10 mouse cellular contexts compared by ENCODE assay signal in the genomic region with DNA sequence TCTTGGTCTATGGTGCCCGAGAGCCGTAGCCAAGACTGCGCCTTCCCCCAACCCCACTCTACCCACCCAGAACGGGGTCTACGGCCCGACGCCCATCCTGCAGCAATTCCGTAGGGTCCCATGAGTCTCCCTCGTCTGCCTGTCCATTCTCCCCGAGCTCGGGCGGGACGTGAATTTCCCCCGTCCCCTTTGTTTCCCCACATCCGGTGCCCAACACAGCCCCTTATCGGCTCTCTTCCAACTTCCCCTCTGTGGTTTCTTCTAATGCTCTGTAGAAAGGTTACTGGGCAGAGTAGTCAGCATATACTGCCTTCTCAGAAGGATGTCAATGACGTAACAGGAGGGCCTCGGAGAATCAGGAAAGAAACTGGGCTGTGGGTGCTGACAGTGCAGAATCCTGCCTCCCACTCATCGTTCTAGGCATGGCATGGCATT. TPM values are rescaled to one million over a fixed set of nuclear protein-coding genes. Genes with fewer than 3 reads are reported as not detected.
DNase-seq lines count a peak whose midpoint lies in the region; ATAC-seq and TF ChIP-seq lines count a peak whose summit lies in the region.
"Had no signal": no experiment of that assay in that cellular context is flagged by ENCODE, and none has a peak within 500 bp of the region (broad histone marks: within the 10 kb centered on the region; RNA-seq: fewer than 3 reads in every experiment).

No protein-coding gene starts in this region.

- peak overlapping the region; percentile 64 for H3K4me2 ChIP-seq in liver, embryonic 14.5 days (ENCODE audit: low read depth)
- no peak overlapping the region for H3K4me2 ChIP-seq in midbrain, embryonic 11.5 days

- WGBS in liver, embryonic 14.5 days (ENCODE audit: insufficient replicate concordance): 6% methylated on average over 19 of the region's 19 CpGs
- 93% methylated on average over 19 of the region's 19 CpGs for WGBS in midbrain, embryonic 11.5 days

- H3K27ac ChIP-seq in liver, embryonic 14.5 days: no peak overlapping the region
- no peak overlapping the region for H3K27ac ChIP-seq in midbrain, embryonic 11.5 days (ENCODE audit: low read depth, low read length)

- no peak for TF ChIP-seq EP300 in liver, embryonic 14.5 days (IDR thresholded peaks at IDR 0.05; ENCODE audit: low read depth)

- peak overlapping the region in 1 of 2 experiments; percentile 37; a peak in 3 of 4 replicates for H3K4me3 ChIP-seq in liver, embryonic 14.5 days (ENCODE audit: insufficient read depth in 1 of 2, low read depth in 2 of 2, low read length in 2 of 2)
- no peak overlapping the region for H3K4me3 ChIP-seq in midbrain, embryonic 11.5 days (ENCODE audit: low read depth, low read length)

- no peaks in the 10 kb centered on the region for H3K36me3 ChIP-seq in liver, embryonic 14.5 days (replicated peaks; ENCODE audit: control insufficient read depth, insufficient read depth, low read depth)
- H3K36me3 ChIP-seq in midbrain, embryonic 11.5 days (ENCODE audit: control insufficient read depth, insufficient read depth, low read length): no peaks in the 10 kb centered on the region

- peaks cover 0 to 14% of the 10 kb centered on the region in 2 experiments; a peak in 2 of 4 replicates for H3K4me1 ChIP-seq in liver, embryonic 14.5 days (replicated peaks; ENCODE audit: control insufficient read depth in 2 of 2, insufficient read depth in 2 of 2, low read length in 1 of 2)
- H3K4me1 ChIP-seq in midbrain, embryonic 11.5 days (ENCODE audit: control insufficient read depth, insufficient read depth, low read length): no peaks in the 10 kb centered on the region

- ATAC-seq in common myeloid progenitor, adult 5-6 weeks (replicated peaks; ENCODE audit: low read depth, poor library complexity, severe bottlenecking): peak; percentile 93
- peak; percentile 83 for ATAC-seq in liver, embryonic 14.5 days (ENCODE audit: insufficient read depth)
- ATAC-seq in midbrain, embryonic 11.5 days (ENCODE audit: low FRiP score): no peak

- no peak for TF ChIP-seq CTCF in liver, embryonic 14.5 days (IDR thresholded peaks at IDR 0.05; ENCODE audit: low read depth)

- H3K27me3 ChIP-seq in liver, embryonic 14.5 days (ENCODE audit: control insufficient read depth, insufficient read depth, low read length): no peaks in the 10 kb centered on the region
- H3K27me3 ChIP-seq in midbrain, embryonic 11.5 days (ENCODE audit: control insufficient read depth, insufficient read depth, low read length): no peaks in the 10 kb centered on the region

- peak overlapping the region; percentile 5 for H3K9ac ChIP-seq in liver, embryonic 14.5 days (replicated peaks)
- H3K9ac ChIP-seq in midbrain, embryonic 11.5 days (ENCODE audit: low read length): no peak overlapping the region

- H3K9me3 ChIP-seq in liver, embryonic 14.5 days (ENCODE audit: control insufficient read depth, low read length): no peaks in the 10 kb centered on the region
- H3K9me3 ChIP-seq in midbrain, embryonic 11.5 days (ENCODE audit: control insufficient read depth, low read length): no peaks in the 10 kb centered on the region

- DNase-seq in layer of hippocampus, adult 9-11 months: peak; percentile 42
- DNase-seq in layer of hippocampus, adult 8-10 months (ENCODE audit: low spot score in 2 of 2): no peak
- DNase-seq in liver, embryonic 14.5 days (ENCODE audit: low read depth in 3 of 3, low spot score in 3 of 3): peak; percentile 36 to 53 (median 36)
- DNase-seq in spleen, postnatal 36 days (ENCODE audit: low spot score in 2 of 2): peak; percentile 52 to 63
- DNase-seq in urinary bladder, adult 2 months (ENCODE audit: low spot score): no peak
- DNase-seq in midbrain, embryonic 11.5 days (ENCODE audit: low spot score, missing footprints): no peak
- DNase-seq in retina, postnatal 1 day: no peak
- DNase-seq: cerebellum, adult 8-10 months; kidney, postnatal 4 days had no signal

RNA-seq across cellular contexts. Expression of a gene that starts 50.4 kb away (rescaled TPM):
- 10 to 100 TPM; 31.6 to 45.7 (median 39.1) TPM for total RNA-seq in layer of hippocampus, adult 8-10 months (2022)
- 1.5 and 5.8 TPM in 2 replicates for total RNA-seq in common myeloid progenitor, adult 5-6 weeks (2017)
- 0.37 and 0.60 TPM in 2 replicates for polyA plus RNA-seq in liver, embryonic 14.5 days (2012; rRNA removed)
- polyA plus RNA-seq in liver, embryonic 14.5 days (2014; fragmentation: Nextera tagmentation; extraction: Ambion mirVana): 2.1 and 2.9 TPM in 2 replicates
- 6.2 and 7.0 TPM in 2 replicates for polyA plus RNA-seq in urinary bladder, adult 2 months (2012; rRNA removed)
- polyA plus RNA-seq in midbrain, embryonic 11.5 days (2014; fragmentation: Nextera tagmentation; extraction: Ambion mirVana): 1.9 and 2.1 TPM in 2 replicates

Comparison
In these comparisons a context has a peak if more than half of its experiments do, and no peak if none do; other contexts are left out.
1. DNase-seq: peak in layer of hippocampus, adult 9-11 months (single experiment), liver, embryonic 14.5 days (3 of 3) and spleen, postnatal 36 days (2 of 2); none in layer of hippocampus, adult 8-10 months (0 of 2), urinary bladder, adult 2 months (single experiment), midbrain, embryonic 11.5 days (single experiment) and retina, postnatal 1 day (single experiment).